Mouse (Mus musculus): ENCODE data around the gene Tmco4. TPM values are rescaled to one million over a fixed set of nuclear protein-coding genes. Genes with fewer than 3 reads are reported as not detected.

The Tmco4 gene
- polyA plus RNA-seq, 1 experiment from 2014 or later: 10.2 TPM

DNA sequence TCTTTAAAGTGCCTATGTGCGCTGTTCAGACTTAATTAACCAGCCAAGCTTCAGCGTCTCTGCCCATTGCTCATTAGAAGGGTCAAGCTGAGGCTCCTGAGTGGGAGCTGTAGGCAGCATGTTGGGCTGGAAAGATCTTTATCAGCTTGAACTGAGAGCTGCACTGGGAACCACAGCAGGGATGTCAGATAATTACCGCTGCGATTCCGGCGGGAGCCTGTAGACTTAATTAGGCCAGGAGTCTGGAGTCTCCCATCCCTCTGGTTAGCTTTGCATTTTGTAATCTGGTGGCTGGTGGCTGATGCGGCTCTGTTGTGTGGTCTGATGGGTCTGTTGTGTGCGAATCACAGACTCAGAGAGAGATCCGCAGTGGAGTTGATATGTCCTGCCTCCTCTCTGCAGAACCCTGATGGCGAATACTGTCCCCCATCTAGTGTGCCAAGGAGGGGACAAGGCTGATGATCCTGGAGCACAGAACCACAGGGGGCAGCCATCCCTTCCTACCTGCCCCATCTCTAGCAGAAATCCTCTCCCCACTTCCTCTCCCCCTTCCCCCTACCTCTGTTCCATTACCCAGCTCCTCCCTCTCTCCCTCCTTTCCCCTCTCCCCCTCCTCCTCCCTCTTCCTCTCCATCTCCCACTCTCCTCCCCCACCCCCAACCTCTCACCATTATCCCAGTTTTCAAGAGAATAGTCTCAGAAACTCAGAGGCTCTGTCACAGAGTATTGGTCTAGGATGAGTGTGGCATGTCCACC, 67.6 kb downstream of the Tmco4 start:
- DNase-seq (ENCODE audit: low spot score) (peak; percentile 4), ATAC-seq (replicated peaks; ENCODE audit: low FRiP score, low read depth) (no peak)
- Histone ChIP-seq H3K4me2 (ENCODE audit: low read length) (no peak overlapping the region), H3K4me1 (replicated peaks; ENCODE audit: insufficient read depth, low read length) (0 out of 2 replicates have a peak, but pooled peaks cover 13% of the 10 kb centered on the region), H3K27ac (no peak overlapping the region), H3K27me3 (ENCODE audit: insufficient read depth, low read length) (no peaks in the 10 kb centered on the region), H3K9ac (ENCODE audit: low read depth, low read length) (no peak overlapping the region), H3K4me3 (replicated peaks; ENCODE audit: low read depth, low read length) (no peak overlapping the region), H3K36me3 (ENCODE audit: insufficient read depth, low read length) (0 out of 2 replicates have a peak, but pooled peaks cover 3% of the 10 kb centered on the region), H3K9me3 (replicated peaks; ENCODE audit: low read length) (no peaks in the 10 kb centered on the region)
- 14% methylated on average over 10 of the region's 10 CpGs for WGBS
- TF ChIP-seq CTCF (IDR thresholded peaks at IDR 0.05; ENCODE audit: low read depth): no peak

DNA sequence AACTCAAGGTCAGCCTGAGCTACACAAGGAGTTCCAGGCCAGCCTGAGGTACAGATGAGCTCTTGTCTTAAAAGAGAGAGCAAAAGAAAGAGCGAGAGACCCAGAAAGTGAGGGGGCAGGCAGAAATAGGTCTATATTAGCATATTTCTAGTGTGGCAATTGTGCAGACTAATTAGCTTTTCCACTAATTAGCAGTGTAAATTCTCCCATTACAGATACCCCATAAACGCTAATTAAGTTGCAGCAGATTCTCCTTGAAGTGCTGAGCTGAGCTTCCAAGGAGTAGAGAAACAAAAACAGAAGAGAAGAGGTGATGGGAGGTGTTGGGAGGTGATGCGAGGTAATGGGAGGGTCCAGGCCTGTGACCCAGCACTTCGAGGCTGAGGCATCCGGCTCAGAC, 69.9 kb downstream of the Tmco4 start:
- 70% methylated on average over 5 of the region's 5 CpGs for WGBS
- H3K4me1 ChIP-seq (replicated peaks; ENCODE audit: insufficient read depth, low read length): 0 out of 2 replicates have a peak, but pooled peaks cover 10% of the 10 kb centered on the region
- no peak overlapping the region for H3K4me2 ChIP-seq (ENCODE audit: low read length)
- H3K36me3 ChIP-seq (ENCODE audit: insufficient read depth, low read length): no peaks in the 10 kb centered on the region
- no peak for ATAC-seq (replicated peaks; ENCODE audit: low FRiP score, low read depth)
- no peak overlapping the region for H3K4me3 ChIP-seq (replicated peaks; ENCODE audit: low read depth, low read length)
- H3K9ac ChIP-seq (ENCODE audit: low read depth, low read length): no peak overlapping the region
- no peak for TF ChIP-seq CTCF (IDR thresholded peaks at IDR 0.05; ENCODE audit: low read depth)
- no peak for DNase-seq (ENCODE audit: low spot score)
- no peak overlapping the region for H3K27ac ChIP-seq
- H3K27me3 ChIP-seq (ENCODE audit: insufficient read depth, low read length): no peaks in the 10 kb centered on the region
- no peaks in the 10 kb centered on the region for H3K9me3 ChIP-seq (replicated peaks; ENCODE audit: low read length)

DNA sequence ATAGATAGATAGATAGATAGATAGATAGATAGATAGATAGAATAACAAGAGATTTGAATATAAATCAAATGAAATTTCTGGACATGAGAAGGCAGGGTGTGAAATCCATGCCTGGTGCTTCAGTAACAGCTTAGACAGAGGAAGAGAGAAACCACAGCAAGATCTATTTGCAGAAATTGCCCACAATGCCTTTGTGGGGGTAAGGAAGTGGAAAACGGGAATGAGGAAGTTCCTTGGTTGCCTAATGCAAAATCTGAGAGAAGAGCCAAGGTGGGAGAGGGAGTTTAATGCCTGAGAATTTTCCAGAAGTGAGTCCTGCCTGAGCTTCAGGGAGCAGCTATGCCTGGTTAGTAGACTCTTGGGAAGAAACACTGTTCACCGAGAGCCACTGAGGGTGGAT, 70.9 kb downstream of the Tmco4 start:
- DNase-seq (ENCODE audit: low spot score) (no peak), ATAC-seq (replicated peaks; ENCODE audit: low FRiP score, low read depth) (no peak)
- H3K27me3 ChIP-seq (ENCODE audit: insufficient read depth, low read length): no peaks in the 10 kb centered on the region
- no peak overlapping the region for H3K9ac ChIP-seq (ENCODE audit: low read depth, low read length)
- no peaks in the 10 kb centered on the region for H3K9me3 ChIP-seq (replicated peaks; ENCODE audit: low read length)
- WGBS: 71% methylated on average over 2 of the region's 2 CpGs
- H3K4me2 ChIP-seq (ENCODE audit: low read length): no peak overlapping the region
- H3K27ac ChIP-seq: no peak overlapping the region
- H3K36me3 ChIP-seq (ENCODE audit: insufficient read depth, low read length): no peaks in the 10 kb centered on the region
- no peak overlapping the region for H3K4me3 ChIP-seq (replicated peaks; ENCODE audit: low read depth, low read length)
- TF ChIP-seq CTCF (IDR thresholded peaks at IDR 0.05; ENCODE audit: low read depth): no peak
- 0 out of 2 replicates have a peak, but pooled peaks cover 8% of the 10 kb centered on the region for H3K4me1 ChIP-seq (replicated peaks; ENCODE audit: insufficient read depth, low read length)

DNA sequence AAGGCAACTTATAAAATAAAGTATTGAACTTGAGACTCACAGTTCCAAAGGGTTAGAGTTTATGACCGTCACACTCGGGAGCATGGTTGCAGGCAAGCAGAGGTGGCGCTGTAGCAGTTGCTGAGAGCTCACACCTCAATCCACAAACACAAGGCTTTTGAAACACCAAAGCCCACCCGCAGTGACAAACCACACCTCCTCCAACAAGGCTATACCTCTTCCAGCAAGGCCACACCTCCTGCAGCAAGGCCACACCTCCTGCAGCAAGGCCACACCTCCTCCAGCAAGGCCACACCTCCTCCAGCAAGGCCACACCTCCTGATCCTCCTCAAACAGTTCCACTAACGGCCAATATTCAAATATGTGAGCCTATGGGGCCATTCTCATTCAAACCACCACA, 71.9 kb downstream of the Tmco4 start:
- no peak overlapping the region for H3K4me2 ChIP-seq (ENCODE audit: low read length)
- H3K9me3 ChIP-seq (replicated peaks; ENCODE audit: low read length): no peaks in the 10 kb centered on the region
- H3K27ac ChIP-seq: no peak overlapping the region
- no peak for DNase-seq (ENCODE audit: low spot score)
- H3K4me1 ChIP-seq (replicated peaks; ENCODE audit: insufficient read depth, low read length): 0 out of 2 replicates have a peak, but pooled peaks cover 6% of the 10 kb centered on the region
- no peak for TF ChIP-seq CTCF (IDR thresholded peaks at IDR 0.05; ENCODE audit: low read depth)
- no peak overlapping the region for H3K4me3 ChIP-seq (replicated peaks; ENCODE audit: low read depth, low read length)
- H3K27me3 ChIP-seq (ENCODE audit: insufficient read depth, low read length): no peaks in the 10 kb centered on the region
- no peak overlapping the region for H3K9ac ChIP-seq (ENCODE audit: low read depth, low read length)
- no peak for ATAC-seq (replicated peaks; ENCODE audit: low FRiP score, low read depth)
- no peaks in the 10 kb centered on the region for H3K36me3 ChIP-seq (ENCODE audit: insufficient read depth, low read length)
- WGBS: 91% methylated on average over 5 of the region's 5 CpGs

DNA sequence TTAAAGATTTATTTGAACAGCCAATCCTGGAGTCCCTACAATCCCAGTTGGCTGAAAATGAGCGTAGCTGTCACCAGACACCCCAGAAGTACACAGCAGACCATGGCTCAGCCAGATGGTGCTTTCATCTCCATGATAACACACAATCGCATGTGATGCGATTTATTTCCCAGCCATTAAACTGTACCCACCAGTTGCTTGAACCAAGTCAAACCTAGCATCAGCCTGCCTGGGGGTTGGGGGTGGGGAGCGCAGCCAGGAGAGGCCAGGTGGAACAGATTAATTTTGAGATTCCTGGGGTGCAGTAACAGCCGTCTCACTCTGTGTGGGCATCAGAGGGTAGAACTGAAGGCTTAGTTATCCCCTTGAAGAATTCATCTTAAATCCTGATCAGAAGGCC, 73.7 kb downstream of the Tmco4 start:
- no peaks in the 10 kb centered on the region for H3K4me1 ChIP-seq (replicated peaks; ENCODE audit: insufficient read depth, low read length)
- no peaks in the 10 kb centered on the region for H3K36me3 ChIP-seq (ENCODE audit: insufficient read depth, low read length)
- no peaks in the 10 kb centered on the region for H3K9me3 ChIP-seq (replicated peaks; ENCODE audit: low read length)
- no peak overlapping the region for H3K4me3 ChIP-seq (replicated peaks; ENCODE audit: low read depth, low read length)
- ATAC-seq (replicated peaks; ENCODE audit: low FRiP score, low read depth) (no peak), DNase-seq (ENCODE audit: low spot score) (no peak)
- TF ChIP-seq CTCF (IDR thresholded peaks at IDR 0.05; ENCODE audit: low read depth): no peak
- whole genome bisulfite sequencing: 65% methylated on average over 5 of the region's 5 CpGs
- no peak overlapping the region for H3K9ac ChIP-seq (ENCODE audit: low read depth, low read length)
- H3K27ac ChIP-seq: no peak overlapping the region
- no peak overlapping the region for H3K4me2 ChIP-seq (ENCODE audit: low read length)
- H3K27me3 ChIP-seq (ENCODE audit: insufficient read depth, low read length): no peaks in the 10 kb centered on the region

DNA sequence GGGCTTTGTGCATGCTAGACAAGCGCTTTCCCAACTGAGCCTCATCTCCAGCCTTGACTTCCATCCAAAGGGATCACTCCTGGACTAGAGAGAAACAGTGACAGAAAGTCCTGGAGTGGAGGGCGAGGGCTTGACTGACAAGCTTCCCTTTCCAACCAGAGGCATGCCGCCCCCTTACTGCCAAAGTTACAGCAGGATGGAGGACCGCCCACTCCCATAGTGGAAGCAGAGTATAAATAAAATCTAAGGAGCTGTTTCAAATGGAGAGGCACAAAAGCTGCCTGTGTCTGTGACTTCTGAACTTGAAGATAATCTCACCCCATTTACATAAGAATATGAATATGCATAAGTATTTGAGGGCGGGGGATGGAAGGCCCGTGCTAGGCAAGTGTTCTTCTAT, 75.8 kb downstream of the Tmco4 start:
- Histone ChIP-seq H3K4me1 (replicated peaks; ENCODE audit: insufficient read depth, low read length) (no peaks in the 10 kb centered on the region), H3K9me3 (replicated peaks; ENCODE audit: low read length) (no peaks in the 10 kb centered on the region), H3K36me3 (ENCODE audit: insufficient read depth, low read length) (no peaks in the 10 kb centered on the region), H3K4me3 (replicated peaks; ENCODE audit: low read depth, low read length) (no peak overlapping the region), H3K4me2 (ENCODE audit: low read length) (no peak overlapping the region), H3K27ac (no peak overlapping the region), H3K27me3 (ENCODE audit: insufficient read depth, low read length) (no peaks in the 10 kb centered on the region), H3K9ac (ENCODE audit: low read depth, low read length) (no peak overlapping the region)
- TF ChIP-seq CTCF (IDR thresholded peaks at IDR 0.05; ENCODE audit: low read depth): no peak
- 77% methylated on average over 6 of the region's 6 CpGs for WGBS
- DNase-seq (ENCODE audit: low spot score) (no peak), ATAC-seq (replicated peaks; ENCODE audit: low FRiP score, low read depth) (no peak)
